Mouse (Mus musculus) urinary bladder, adult 2 months (tissue): ENCODE measurements around the gene Zc3h10. TPM values are rescaled to one million over a fixed set of nuclear protein-coding genes. Genes with fewer than 3 reads are reported as not detected.
"Not testable (repeated sequence)": the region's sequence is repeated elsewhere in the genome, so short reads cannot be mapped to it uniquely, and the experiment has no call there.

Experiments used
- DNase-seq: peaks from one replicate; pipeline ENCODE4 v3.0.0; 2022; ENCODE audit warnings: low spot score
- polyA plus RNA-seq: library from polyadenylated mRNA; depleted of rRNA; stranded (reverse); fragments of >200 nt; gene quantifications from 2 replicates; pipeline ENCODE4 v1.2.3, GENCODE M21; 2012

The Zc3h10 gene
- polyA plus RNA-seq, 1 experiment, result 12.5 TPM

DNA sequence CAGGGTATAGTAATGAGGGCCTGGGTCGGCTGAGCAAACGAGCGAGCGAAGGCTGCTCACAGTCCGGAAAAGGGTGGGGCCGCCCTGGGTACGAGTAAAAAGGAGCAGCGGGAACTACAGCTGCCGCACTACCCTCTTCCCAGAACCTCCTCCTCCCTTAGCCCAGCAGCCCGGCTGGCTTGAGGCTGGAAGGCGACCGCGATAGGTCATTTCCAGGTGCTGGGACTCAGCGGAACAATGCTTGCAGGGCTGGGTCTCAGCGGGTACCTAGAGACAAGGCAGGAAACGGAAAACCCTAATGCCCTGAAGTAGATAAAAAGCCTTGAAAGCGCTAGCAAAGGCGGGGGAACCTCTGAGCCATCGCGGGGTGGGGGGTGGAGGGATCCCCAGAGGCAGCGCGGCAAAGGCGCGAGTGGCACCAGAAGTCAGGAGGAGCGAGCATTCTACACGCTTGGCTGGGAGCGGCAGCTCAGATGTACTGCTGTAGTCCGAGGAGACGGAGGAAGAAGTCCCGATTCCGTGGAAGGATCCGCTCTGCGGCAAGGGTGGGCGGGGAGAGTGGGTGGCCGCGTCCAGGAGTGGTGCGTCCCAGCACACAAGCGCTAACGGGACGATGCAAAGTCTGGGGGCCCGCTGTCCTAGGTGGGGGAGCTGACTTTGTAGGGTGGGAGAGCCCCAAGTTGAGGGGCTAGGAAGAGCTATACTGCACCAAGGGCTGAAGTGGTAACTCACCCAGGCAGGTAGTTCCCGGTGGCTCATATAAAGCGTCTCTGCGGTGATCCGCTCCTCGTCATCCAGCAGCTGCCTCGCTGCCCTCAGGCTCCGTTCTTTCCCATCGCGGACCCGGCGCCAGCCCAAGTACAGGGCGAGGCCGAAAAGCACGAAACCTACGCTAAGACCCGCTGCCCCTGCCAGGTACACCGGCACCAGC is 22.6 kb downstream of the Zc3h10 start:
- no peak for DNase-seq

DNA sequence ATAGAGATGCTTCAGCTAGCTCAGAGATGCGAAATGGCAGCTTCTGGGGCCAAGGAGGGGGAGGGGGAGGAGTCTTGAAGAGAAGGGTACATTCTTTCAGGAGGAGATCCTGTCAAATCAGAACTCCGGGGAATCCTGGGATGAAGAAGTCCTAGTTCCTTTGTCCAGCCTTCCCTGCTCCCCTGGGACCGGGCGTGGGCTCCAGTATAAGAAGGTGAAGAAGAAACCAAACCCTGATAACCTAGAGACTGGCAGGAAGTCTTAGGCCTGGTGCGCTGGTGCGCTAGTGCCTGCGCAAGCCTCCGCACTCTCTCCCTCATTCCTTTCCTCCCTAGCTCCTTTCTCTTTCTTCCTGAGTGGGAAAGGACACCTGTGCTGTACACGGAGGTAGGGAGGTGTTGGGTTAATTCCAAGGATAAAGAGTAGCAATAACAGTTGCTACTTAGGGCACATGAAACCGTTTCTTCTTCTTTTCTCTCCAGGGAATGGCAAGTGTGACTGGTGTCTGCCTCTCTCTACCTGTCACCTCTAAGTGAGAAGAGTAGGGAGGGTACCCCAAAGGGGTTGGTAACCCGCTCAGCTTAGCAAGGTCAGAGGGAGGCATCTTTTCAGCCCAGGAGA is 23.4 kb downstream of the Zc3h10 start:
- no peak for DNase-seq

GRCm38 (mm10) chr10:128522351-128522750 is 25.2 kb downstream of the Zc3h10 start:
- DNase-seq, result no peak

DNA sequence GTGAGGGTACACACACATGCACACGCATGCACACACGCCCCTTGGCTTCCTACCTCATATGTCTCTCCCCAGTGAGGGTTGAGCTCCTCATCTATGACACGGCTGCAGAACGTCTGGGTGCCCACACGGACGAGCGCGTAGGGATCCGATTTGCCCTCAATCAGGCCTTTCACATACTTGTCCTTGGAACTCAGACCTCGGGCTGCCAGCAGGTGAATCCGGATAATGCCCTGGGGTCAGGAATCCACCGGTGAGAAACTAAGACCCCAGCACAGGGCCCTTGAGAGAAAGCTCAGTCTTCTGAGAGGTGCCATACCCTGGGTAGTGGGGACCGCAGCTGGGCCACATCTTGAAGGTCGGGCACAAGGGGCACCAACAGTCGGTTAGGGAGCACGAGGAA is 27.0 kb downstream of the Zc3h10 start:
- DNase-seq, result no peak

GRCm38 (mm10) chr10:128518833-128519232 is 28.7 kb downstream of the Zc3h10 start:
- no peak for DNase-seq

GRCm38 (mm10) chr10:128516677-128517076 is 30.9 kb downstream of the Zc3h10 start:
- DNase-seq, result no peak

DNA sequence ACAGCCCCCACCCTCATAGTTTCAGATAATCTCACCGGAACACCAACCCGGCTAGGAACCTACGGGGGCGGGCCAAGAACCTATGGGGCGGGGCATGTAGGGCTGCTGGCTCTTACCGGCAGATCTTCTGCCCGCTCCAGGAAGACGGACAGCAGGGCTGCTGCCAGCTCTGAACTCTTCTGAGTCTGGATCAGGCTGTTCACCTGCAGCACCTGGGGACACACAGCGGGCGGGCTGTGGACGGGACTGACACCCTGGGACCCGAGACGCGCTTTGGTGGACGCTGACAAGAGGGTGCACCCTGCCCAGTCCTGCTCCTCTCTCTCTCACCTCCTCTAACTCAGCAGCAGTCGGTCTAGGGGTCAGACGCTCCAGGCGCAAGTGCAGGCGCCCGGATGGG is 31.5 kb downstream of the Zc3h10 start:
- DNase-seq, result no peak

DNA sequence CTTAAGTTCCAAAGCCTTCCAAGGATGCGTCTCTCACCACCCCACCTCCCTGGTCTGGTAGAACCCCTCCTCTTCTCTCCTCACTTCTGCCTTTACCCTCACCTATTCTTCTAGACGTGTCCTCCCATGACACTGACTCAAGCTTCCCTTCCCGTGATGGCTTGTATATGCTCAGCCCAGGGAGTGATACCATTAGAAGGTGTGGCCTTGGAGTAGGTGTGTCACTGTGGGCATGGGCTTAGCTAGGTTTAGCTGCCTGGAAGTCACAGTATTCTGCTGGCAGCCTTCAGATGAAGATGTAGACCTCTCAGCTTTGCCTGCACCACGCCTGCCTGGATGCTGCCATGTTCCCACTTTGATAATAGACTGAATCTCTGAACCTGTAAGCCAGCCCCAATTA is 32.5 kb downstream of the Zc3h10 start:
- DNase-seq, result no peak

- no peak for DNase-seq
These were observed 35.8 kb downstream of the Zc3h10 start for GRCm38 (mm10) chr10:128511761-128512160.

DNA sequence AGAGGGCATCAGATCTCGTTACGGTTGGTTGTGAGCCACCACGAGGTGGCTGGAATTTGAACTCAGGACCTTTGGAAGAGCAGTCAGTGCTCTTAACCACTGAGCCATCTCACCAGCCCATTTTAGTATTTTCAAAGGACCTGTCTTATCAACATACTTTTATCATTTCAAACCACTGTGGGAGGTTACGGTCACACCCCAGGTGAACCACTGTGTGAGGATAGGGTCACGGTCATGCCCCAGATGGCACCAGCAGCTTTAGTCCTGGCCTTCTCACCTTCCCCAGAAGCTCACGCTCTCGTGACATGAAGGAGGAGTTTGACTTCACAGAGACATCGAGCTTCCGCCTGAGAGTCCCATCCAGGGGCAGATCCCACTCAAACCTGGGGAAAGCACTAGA is 36.4 kb downstream of the Zc3h10 start:
- DNase-seq, result no peak

DNA sequence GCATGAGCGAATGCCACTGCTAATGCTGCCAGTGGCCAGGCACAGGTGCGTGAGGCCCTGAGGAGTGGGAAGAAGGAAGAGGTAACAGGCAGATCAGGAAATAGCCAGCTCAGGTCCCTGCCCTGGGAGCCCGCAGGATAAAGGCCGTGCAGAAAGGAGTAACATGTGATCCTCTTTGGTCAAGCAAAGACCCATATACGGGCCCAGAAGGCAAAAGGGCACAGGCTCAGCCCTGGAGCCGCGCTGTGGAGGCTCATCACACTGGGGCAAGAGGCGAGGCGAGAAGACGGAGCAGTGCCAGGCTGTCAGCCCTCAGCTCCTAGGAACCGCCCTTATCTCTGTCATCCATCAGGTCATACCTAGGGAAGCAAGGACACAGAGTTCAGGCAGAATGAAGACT is 37.3 kb downstream of the Zc3h10 start:
- DNase-seq, result no peak

DNA sequence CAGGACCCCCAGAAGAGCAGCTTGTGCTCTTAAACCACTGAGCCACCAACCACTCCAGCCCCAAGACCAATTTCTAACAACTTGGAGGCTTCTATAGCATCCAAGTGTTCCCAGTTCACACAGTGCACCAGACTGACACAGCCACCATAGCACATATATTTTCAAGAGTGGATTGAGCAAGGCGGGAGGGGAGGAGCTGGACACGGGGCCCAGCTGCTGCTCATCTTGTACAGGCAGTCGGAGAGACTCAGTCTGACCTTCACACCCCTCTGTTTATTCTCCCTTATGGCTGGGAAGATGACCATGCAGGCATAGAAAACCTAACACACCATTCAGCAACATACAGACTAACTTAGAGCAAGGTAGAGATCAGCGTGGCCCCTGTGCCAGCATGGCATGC is 37.7 kb downstream of the Zc3h10 start:
- DNase-seq, result no peak

DNA sequence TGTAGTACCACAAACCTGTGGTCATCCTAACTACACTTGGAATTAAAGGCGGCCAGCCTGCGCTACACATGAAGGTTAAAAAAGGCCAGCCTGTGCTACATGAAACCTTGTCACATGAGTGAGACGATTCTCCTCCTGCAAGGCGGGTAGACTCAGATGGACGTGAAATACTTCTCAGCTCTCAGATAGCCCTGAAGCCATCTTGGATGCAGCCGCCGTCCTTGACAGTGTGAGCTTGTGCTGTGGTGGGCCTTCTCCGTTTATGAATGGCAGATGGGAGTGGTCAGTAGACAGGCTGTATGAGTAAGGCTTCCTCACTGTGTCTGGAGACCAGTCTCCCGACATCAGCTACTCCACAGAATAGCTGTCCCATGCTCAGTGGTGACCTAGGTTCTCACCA is 38.4 kb downstream of the Zc3h10 start:
- no peak for DNase-seq

DNA sequence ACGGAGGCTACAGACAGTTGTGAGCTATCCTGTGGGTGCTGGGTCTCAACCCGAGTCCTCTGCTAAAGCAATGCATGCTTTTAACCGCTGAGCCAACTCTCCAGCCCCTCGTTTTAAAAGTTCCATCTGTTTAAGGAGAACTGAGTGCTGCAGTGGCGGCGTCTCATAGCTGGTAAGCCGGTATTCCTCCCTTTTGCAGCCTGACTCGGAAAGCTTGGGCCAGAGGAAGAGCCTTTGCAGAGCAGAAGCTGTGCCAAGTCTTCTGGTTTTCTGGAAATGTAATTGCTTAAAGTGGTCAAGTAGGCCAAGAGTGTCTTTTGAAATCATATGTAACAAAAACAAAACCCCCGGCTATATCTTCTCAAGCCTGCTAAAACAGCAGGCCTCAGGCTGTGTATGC is 39.3 kb downstream of the Zc3h10 start:
- DNase-seq, result no peak

DNA sequence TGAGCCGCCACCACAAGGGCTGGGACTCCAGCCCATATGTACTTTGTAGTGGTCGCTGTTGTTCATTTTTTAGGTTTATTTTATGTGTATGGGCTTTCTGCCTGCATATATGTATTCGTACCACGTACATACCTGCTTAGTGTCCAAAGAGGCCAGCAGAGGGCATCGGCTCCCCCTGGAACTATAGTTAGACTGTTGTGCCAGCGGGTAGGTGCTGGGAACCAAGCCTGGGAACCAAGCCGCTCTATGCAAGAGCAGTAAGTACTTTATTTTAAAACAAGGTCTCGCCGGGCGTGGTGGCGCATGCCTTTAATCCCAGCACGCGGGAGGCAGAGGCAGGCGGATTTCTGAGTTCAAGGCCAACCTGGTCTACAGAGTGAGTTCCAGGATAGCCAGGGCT is 41.6 kb downstream of the Zc3h10 start:
- DNase-seq, result no peak

GRCm38 (mm10) chr10:128505371-128505667 is 42.3 kb downstream of the Zc3h10 start:
- DNase-seq, result not testable (repeated sequence)

DNA sequence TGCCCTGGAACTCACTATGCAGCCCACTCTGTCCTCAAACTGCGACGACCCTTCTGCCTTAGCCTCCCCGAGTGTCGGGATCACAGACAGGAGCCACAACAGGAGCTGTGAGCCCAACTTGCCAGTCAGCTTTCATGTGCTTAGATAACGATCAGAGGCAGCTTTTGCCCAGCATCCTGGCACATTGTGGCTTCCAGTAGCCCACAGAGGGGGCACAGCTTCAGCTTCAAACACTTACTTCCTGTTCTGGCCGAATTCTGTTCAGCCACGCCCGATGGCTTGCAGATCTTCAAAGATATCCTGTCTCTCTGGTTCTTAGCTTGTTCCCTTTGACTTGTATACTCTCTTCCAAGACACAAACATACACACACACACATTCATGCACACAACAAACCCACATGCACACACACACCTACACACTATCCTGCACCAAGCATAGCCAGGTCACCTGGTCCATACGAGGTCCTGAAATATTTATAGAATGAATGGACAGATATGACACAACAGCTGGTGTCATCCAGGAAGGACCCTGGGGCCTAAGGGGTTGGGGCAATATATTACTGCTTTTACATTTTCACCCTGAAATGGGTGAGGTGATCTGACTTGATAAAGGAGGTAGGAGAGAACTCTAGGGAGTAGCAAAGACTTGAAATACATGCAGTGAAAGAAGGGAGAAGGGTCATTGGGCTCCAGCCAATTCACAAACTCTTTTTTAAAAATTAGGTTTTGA is 42.8 kb downstream of the Zc3h10 start:
- DNase-seq, result no peak

- no peak for DNase-seq
These were observed 43.6 kb downstream of the Zc3h10 start for GRCm38 (mm10) chr10:128504012-128504411.

- no peak for DNase-seq
These were observed 44.0 kb downstream of the Zc3h10 start for GRCm38 (mm10) chr10:128503532-128503931.

DNA sequence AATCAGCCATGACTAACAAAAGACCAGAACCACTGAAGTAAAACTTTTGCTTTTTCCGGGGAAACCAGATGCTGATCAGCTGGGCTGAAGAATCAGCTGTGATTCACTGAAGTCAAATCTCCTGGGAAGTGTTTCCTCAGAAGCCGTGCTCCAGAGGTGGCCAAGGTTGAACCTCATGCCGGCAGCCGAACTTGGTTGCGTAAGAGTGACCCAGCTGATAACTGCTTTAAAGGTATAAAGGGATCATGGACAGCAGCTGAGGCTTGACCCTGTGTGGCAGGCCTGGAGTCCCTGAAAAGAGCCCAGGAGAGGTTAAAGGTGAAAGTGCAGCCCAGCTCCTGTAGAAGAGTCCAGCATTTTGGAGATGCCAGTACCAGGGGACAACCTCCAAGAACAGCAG is 45.2 kb downstream of the Zc3h10 start:
- no peak for DNase-seq

- peak; percentile 48 for DNase-seq
These were observed 48.4 kb downstream of the Zc3h10 start for GRCm38 (mm10) chr10:128499116-128499671.

DNA sequence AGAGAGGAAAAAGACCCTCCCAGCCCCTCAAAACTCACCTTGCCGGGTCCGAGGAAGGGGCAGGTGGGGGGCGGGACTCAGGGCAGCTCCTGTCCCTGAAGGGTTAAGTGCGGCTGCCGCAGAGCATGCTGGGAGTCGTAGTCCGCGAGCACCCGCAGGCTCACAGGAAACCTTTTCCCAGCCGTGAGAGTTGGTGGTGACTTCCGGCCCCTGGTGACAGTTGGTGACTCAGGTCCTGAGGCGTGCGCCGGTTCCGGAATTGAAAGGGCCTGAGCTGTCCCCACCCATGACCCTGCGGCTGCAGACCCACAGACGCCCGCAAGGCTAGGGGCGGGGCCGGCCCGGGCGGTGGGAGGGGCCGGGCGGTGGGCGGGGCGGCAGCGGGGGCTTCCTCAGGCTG is 49.0 kb downstream of the Zc3h10 start, which contains the start of gene Myl6b:
Myl6b (minus strand) TSS at position 96 of the 400 bp plus-strand sequence.
- DNase-seq, result peak; percentile 85
